Mouse (Mus musculus) G1E (cell line): ENCODE measurements at regions not wholly inside any gene's neighbourhood (a gene's known extent, or its start where the extent isn't known, plus 50 kb on each side); places are given as distances from the start of the nearest gene placed in this dataset.

ENCODE experiments used
- CTCF ChIP-seq: IDR thresholded peaks from 2 replicates; pipeline ENCODE4 v1.5.1; 2012; ENCODE audit warnings: low read depth, low read length, inconsistent platforms, mixed read lengths
- GATA1 ChIP-seq: IDR thresholded peaks from 2 replicates; pipeline ENCODE4 v1.6.1; 2012; ENCODE audit warnings: borderline replicate concordance, low read length, inconsistent platforms, mixed read lengths
- TAL1 ChIP-seq: conservative IDR thresholded peaks from 2 replicates; pipeline ENCODE4 v1.6.1; 2012; ENCODE audit warnings: low read depth, low read length, inconsistent platforms, mixed read lengths

- TF ChIP-seq GATA1: no peak
- no peak for TF ChIP-seq CTCF
- TF ChIP-seq TAL1: no peak
Observed at GRCm38 (mm10) chr1:69397676-69398075, 289.4 kb downstream of the Ikzf2 start.
